Mouse (Mus musculus) left cerebral cortex, adult 18-20 months (tissue): Measurements from ENCODE around the gene Crls1. TPM values are rescaled to one million over a fixed set of nuclear protein-coding genes. Genes with fewer than 3 reads are reported as not detected.
A peak's percentile ranks its signal among the peaks of the same experiment; 100 is the strongest.

Source experiments
- DNase-seq, 2 experiments: peaks; one replicate each; pipeline ENCODE4 v3.0.0; 2021 to 2022; ENCODE audit warnings: low spot score in 2 of 2, mixed read lengths in 1 of 2
- long read RNA-seq, 2 experiments: library from polyadenylated mRNA; stranded (forward); transcript quantifications; one replicate each; pipeline ENCODE4 v2.0.0; 2021
- total RNA-seq, 2 experiments: library from RNA; stranded (reverse); gene quantifications; 2 replicates each; pipeline ENCODE4 v1.2.3; 2021

The Crls1 gene
- 10 to 100 TPM; 30.4 to 31.2 TPM for total RNA-seq
- long read RNA-seq, experiment 1, transcript Crls1-201 (7 exons, 1,924 nt), result major isoform, 90 of 95 reads
- long read RNA-seq, experiment 1, partial matches to known transcripts, result 2 of 95 reads
- long read RNA-seq, experiment 1, other reads (novel, unspliced or antisense), result 2 of 95 reads
- long read RNA-seq, experiment 2, transcript Crls1-201 (7 exons, 1,924 nt), result major isoform, 60 of 67 reads
- long read RNA-seq, experiment 2, partial matches to known transcripts, result 0 of 67 reads
- long read RNA-seq, experiment 2, other reads (novel, unspliced or antisense), result 7 of 67 reads

DNA sequence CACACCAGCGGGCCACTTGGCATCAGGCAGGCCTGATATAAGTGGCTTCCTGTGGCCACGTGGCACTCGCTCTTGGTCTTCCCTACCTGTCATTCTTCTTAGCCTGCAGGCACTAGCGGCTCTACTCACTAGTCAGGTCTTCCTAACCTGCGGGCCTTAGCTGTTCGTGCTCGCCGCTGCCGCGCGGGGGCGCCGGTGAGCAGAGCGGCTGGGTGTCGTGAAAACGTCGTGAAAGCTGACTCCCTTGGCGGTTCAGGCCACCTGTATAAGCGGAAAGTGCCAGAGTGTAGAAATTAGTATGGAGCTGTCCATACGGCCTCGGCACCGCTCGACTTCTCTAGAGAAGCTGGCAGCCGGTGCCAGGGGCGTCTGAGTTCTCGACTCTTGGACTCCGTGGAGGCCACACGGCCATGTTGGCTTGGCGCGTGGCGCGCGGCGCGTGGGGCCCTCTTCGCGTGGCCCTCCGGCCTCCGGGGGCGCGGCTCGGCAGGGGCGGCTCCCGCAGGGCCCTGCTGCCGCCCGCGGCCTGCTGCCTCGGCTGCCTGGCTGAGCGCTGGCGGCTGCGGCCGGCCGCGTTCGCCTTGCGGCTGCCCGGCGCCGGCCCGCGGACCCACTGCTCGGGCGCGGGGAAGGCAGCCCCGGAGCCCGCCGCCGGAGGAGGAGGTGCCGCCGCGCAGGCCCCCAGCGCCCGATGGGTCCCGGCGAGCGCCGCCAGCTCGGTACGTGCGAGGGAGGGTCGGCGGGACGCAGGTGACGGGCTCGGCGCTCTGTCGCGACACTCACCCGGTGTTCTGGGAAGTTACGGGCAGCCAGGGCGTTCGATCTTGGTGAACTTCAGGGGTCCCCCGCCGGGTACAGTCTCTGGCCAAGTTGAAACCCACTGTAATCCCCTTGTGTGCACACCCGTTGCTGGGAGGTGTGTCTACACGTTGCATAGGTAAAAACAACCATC, at the start of gene Crls1:
TSS of gene Crls1 (plus strand) at position 260 of the 952 bp plus-strand sequence.
- peak; percentile 96 to 97 for DNase-seq

DNA sequence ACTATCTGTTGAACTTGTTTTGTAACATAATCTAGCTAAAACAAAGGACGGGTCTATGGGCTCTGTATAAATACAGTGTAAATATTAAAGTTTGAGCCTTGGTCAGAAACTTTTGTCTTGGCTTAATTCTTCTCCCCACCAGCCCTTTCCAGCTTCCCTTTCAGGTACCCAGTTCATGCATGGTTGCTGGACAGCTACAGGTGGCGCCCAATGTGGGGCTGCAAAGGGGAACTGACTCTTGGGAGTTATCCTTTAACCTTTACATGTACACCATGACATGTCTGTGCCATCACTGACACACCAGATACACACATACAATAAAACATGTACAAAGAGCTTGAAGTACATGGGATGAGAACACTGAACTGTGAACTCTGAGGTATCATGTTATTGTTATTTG, 43.5 kb upstream of the Crls1 start:
- DNase-seq, result no peak

DNA sequence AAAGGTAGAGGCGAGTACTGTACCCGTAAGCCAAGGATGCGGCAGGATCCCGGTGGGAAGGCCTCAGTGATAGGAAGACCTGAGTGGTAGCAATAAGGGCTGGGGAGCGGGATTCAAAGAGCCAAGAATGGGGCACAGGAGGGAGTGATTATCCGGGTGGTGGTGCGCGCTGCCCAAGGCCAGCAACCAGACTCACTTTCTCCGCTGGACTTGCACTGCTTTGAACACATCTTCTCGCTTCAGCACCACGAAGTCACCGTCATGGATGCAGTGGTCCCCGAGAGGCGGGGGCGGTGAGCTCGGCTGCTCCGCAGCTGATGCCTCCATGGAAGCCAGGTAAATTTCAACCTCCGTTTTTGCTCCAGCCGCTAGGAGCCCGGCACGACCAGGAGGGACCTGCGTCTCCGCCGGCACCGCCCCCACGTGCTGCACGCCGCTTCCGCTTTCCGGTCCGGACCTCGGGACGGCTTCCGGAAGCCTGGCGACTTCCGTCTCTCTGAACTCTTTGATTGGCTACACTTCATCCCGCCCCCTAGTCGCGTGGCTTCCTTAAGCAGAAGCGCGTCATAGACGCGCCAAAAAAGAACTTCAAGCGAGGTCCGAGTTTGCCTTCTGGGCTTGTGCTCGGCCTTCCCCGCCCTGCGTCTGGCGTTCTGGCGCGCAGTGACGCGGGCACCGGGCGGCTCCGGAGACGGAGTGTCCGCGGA, 30.7 kb upstream of the Crls1 start, which contains the start of the genes Trmt6 and Mcm8:
TSS of gene Trmt6 (minus strand) at position 448 of the 707 bp plus-strand sequence.
TSS of gene Mcm8 (plus strand) at position 534 of the 707 bp plus-strand sequence.
- DNase-seq, result peak; percentile 86 to 93

DNA sequence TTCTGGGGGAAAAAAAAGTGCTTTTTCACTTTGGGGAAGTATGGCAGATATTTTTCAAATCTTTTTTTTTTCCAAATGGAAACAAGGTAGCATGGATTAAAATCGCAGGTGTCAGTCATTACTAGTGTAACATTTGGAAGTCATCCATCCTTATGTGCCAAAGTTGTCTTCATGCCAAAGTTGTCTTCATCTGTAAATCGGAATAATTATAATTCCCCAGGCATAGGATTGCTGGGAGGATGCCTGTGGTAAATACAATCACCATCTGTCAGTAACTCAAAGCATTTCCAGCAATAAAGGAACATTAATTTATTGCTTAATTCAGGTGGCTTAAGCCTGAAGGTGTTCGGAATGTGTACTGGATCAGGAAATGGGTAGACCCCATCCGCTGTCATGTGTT, 5.4 kb upstream of the Crls1 start:
- no peak for DNase-seq

DNA sequence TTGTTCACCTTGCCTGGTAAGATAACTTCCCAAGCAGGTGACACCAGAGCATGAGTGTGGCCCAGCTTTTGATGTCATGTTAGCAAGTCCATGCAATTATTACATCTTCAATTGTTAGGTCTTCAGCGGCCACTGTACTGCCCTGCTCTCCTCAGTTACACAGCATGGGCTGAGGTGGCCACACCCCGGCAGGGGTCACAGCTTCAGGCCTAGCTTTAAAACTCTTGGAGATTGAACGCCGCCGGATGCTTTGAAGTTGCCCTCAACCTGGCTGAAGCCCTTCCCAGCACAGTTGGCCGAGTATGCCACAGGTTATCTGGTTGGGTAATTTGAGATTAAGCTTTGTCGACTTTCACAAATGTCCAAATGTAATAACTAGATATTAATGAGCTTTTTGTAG, 1.1 kb downstream of the Crls1 start:
- no peak for DNase-seq

DNA sequence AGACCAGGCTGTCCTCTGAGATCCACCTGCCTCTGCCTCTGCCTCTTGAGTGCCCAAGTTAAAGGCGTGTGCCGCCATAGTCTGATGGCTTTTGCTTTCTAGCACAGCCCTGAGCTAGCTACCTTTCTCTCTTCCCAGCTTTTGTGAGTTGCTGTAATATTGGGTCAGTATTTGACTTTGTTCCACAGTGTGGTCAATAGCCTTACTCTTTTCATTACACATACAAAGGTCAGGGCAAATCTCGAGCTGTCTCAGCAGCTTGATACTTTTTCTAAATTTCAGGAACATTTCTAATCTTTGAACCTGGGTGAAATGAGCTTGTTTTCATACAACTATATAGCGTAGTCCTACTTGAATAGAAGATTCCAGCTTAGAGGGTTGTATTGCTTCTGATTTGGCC, 1.9 kb downstream of the Crls1 start:
- no peak for DNase-seq

DNA sequence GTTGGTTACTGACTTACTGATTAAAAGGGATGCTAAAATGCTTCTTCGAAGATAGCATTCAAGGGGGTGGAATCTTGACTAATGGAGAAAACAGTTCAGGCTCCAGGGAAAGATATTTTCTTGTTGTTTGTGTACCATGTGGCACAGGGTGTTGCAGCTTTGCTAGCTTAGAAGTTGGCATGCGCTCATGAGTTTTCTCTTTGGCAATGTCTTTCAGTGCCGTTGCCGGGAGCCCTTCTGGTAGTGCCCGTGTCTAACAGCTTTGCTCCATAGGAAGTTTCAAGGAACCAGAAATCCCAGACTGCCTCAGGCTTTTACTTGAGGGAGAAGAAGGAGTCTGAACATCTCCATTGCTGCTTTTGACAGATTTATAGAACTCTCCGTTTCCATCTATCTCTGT, 2.7 kb downstream of the Crls1 start:
- DNase-seq, result no peak

DNA sequence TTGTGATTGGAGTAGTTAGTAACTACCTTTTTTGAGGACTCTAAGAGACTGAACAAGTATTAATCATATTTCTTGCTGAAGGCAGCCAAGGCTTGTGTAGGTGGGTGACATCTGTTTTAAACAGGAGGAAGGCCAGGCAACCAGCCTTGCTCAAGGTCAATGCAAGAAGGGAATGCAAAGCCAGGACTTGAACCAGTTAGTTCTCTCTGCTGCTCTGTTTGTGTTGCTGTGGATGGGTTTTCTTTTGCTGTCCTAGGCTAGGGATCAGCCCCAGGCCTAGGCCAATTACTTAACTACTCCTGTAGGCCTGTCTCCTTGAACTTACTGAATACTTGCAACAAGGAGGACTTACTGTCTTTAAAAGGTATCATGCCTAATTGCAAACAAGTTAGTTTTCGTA, 6.6 kb downstream of the Crls1 start:
- DNase-seq, result no peak

DNA sequence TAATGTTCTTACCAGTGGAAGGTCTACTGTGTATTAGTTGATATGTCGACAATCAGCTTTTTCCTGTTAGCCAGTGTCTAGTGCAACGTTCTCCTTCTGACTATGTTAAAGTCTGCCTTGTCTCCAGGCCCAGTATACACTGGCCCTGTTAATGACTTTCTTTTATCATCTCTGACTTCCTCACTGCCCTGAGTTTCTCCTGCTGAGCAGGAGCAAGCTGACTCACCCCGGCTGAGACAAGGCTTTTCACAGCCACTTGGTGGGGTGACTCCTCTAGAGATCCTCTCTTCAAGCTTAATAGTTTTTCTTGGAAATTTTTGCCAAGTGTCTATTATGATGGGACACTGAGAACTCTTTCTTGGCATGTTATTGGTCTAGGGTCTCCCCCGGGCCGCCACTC, 9.9 kb downstream of the Crls1 start:
- DNase-seq, result no peak

DNA sequence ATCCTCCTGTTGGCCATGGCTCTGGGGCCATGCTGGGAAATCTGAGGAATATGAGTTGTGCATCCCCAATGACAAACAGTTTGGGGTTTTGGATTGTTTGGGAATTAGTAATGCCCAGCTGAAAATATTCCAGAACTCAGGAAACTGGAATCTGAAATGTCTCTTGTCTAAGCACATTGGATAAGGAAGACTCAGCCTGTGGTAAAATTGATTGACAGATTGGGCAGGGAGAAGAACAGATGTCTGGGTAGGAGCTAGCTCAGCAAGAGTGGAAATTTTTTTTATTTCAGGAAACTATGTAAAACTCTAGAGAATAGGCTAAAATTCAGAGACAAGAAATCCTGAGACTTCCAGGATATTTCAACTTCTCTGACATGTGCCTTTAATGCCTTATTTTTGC, 14.0 kb downstream of the Crls1 start:
- DNase-seq, result no peak

DNA sequence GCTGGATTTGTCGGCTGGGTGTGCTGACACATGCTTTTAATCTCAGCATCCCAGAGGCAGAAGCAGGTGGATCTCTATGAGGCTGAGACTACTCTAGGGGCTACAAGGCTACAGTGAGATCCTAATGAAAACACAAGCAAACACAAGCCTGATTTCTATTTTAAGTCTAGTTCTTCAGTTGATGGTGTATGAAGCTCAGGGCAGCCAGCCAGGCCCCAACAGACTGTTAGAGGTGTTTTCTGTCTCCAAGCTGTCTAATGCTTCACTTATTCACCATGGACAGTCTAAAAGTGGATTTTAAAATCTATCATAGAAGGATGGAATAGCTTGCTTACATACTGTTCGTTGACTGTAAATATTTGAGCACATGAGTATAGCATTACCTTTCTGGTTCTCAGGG, 15.0 kb downstream of the Crls1 start:
- no peak for DNase-seq

DNA sequence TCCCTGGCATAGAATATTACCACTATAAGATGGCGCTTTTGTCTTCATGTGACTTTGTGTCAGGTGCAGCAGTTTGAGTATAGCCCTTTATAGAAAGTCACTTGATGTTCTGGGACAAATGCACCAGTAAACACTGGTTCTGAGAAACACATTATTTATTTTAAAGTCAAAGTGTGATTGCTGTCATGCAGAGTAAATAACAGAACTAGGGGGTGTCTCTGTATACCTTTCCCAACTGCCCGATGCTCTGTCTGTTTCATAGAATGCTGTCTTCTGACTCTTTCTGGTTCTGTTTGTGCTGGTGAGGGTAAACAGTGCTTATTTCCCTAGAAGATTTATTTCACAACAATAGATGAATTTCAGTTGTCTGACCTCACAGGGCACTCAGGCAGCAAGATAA, 16.9 kb downstream of the Crls1 start:
- no peak for DNase-seq

DNA sequence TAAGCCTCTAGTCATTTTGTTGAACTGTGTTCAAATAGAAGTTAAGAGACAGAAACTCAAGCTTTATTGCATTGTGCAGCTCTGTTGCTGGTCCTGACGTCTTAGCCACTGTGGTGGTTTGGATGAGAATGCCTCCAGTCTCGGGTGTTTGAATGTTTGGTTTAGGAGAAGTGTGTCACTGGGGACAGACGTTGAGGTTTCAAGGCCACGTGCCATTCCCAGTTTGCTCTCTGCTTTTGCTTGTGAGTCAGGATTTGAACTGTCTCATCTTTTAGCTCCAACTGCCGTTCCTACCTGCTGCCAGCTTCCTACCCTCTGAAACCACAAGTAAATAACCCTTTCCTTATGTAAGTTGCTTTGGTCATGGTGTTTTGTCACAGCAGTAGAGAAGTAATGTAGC, 21.1 kb downstream of the Crls1 start:
- no peak for DNase-seq

DNA sequence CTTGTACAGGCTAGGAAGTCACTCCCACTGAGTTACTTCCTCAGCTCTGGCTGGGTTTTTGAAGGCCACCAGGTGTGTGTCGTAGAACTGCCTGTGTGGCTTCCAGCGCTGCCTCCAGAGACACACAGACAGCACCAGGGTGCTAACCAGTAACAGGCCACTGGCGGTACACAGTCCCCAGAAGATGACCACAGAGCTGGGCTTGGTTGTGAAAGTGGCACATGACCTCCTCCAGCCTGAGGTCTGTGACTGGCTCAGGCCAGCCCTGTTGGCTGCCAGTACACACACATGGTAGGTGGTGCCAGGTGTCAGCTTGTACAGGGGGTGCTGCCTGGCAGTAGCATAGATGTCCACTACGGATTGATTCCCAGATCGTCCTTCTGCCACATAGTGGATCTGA, 23.2 kb downstream of the Crls1 start:
- no peak for DNase-seq

DNA sequence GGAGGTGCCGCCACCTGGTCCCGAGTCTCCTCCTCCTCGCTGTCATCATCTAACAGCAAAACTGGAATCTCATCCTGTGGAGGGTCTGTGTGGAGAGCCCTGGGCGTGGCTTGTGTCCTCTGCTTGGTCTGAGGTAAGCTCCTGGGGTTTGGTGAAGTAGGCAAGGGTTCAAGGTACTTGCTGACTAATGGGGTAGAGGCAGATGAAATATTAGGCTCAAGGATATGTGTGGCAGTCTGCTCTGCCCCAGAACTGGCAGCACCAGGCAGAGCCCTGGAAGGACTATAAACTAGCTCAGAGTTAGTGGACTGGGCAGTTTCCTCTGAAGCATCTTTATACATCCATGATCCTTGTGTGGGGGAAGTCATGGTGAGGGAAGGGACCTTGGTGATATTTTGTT, 23.8 kb downstream of the Crls1 start:
- no peak for DNase-seq

DNA sequence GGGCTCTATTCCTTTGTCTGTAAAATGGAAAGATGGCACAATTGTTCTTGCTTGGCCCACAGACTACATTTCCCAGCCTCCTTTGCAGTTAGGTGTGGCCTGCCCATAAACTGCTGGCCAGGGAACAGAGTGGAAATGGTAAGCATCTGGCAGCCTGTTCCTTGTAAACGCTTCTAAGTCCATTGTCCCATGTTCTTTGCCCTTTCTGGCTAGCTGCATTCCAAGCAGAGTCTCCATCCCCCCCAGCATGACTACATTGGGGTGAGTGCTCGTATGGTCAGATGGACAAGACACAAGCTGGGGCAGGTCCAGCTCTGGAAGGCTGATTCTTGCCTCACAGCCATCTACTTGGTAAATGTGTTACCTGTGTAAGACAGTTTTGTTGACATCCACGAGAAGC, 25.2 kb downstream of the Crls1 start:
- no peak for DNase-seq

DNA sequence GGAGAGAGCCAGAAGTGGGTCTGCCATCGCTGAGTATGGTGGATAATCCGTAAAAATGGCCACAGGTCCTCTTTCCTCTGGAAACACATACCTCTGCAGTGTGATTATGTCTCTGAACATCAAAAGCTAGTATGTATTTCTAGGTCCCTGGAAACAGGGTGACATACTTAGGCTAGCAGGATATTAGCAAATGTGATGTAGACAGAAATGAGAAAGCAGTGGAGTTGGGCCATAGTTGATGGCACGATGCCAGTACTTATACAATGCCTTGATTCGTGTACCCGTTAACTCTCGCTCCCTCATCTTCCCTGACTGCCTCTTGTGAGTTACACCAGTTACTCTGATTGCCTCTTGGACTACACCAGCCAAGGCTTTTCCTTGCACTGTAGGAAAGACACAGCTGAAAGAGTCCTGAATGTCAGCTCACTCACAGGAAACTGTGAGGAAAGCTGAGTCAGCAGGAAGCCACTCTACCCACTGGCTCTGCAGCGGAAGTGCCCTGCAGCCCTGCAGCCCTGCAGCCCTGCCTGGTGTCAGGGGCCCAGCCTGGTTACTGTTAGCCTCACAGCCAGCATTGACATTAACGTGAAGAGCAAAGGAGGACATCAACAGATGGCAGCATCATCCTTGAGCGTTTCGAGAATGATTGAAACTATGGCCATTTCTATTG, 27.3 kb downstream of the Crls1 start:
- DNase-seq, result no peak

DNA sequence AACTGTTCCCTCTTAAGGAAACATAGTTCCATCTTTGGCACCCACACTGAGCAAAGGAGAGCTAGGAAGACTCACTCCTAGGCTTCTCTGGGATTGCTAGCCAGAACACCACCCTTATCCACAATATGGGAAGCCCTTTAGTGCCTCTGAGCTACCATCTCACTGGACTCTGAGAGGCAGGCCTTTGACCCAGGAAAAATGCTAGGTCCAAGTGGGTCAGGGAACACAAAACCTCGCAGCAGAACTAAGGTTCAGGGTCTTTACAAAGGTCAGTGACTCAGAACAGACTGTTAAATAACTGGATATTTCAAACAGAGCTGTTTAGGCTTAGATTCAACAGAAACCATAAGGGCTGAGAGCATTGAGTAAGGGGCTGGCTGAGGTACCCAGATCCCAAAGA, 30.5 kb downstream of the Crls1 start:
- no peak for DNase-seq

DNA sequence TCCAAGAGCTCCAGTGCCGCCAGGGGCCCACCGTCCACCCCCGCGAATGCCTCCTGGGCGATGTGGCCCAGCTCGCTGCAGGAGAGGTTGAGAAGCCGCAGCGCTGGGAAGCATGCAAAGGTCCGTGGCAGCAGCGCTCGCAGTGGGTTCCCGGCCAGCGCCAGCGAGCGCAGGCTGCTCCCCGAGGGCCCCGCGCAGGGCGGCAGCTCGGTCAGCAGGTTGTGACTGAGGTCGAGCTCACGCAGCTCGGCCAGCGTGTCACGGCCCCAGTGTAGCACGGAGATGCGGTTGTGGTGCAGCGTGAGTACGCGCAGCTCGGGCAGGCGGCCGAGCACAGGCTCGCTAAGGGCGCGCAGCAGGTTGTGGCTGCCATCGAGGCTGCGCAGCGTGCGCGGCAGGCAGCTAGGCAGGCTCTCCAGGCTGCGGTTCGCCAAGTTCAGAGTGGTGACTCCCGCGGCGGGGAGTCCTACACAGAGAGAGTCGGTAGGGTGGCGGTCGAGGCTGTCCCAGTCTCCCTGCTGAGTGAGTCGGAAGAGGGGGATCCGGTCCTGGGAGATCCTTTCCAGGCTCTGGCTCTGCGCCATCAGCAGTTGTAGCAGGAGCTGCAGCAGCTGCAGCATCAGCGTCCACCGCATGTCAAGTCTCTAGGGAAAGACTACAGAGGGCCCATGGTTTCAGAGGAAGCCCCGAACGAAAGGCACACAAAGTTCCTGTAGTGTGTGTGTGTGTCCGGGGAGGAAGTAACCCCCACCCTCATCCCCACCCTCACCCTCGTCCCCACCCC, 33.0 kb downstream of the Crls1 start:
- DNase-seq, result peak in 1 of 2 experiments; percentile 13
